Mouse (Mus musculus): ENCODE data around the gene St3gal2. TPM values are rescaled to one million over a fixed set of nuclear protein-coding genes. Genes with fewer than 3 reads are reported as not detected.

Gene St3gal2
- total and polyA plus RNA-seq, 3 experiments = 16.9 to 44.5 (median 17.0) TPM

DNA sequence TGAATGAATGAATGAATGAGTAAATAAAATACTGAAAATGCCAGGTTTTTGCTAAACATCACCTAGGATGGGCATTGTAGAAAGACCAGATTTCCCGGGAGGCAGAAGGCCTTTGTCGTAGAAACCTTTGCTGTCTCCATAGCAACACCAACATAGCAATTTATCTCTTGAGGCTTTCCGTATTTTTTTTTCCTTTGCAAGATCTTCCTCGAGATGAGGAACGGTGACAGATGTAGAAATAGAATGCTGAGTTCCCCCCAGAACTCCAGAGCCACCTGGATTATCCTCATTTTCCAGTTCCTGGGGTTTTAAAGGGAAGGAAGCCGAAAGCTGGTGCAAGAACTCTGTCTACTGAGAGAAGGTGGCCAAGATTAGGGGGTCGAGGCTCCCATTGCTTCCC, 44.9 kb downstream of the St3gal2 start:
- in situ Hi-C loops (cut with MboI; ENCODE audit: low pct_ligation_motif_present, low pct_unique_long_range_greater_than_20kb, low sequenced_read_pairs) (no loop called here), dilution Hi-C loops (cut with MboI; ENCODE audit: extremely low pct_ligation_motif_present, extremely low pct_unique_long_range_greater_than_20kb, low sequenced_read_pairs) (no loop called here)
- no peak for DNase-seq (ENCODE audit: extremely low read depth)

DNA sequence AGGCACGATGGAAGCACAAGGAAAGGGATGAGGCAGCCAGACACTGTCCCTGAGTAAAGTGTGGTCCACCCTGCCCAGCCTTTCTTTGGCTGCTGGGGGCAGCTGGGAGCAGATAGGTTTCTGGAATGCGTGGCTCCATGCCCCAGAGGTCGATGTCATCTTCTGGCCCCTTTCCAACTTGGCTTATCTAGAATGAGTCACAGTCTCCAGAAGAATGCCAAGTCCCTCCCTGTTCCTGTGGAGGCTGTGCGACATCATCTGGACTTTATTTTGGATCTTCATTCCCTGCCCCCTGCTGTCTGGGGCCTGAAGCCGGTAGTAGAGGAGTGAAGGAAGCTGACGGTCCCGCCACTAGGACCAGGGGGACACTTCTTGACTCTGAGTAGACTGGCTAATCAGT, 45.9 kb downstream of the St3gal2 start:
- no peaks in the 10 kb centered on the region for H3K27me3 ChIP-seq (replicated peaks)
- H3K4me1 ChIP-seq (ENCODE audit: control insufficient read depth in 1 of 2, insufficient read depth in 2 of 2) = no peaks in the 10 kb centered on the region
- H3K4me2 ChIP-seq (ENCODE audit: insufficient read depth, low read depth, poor library complexity, severe bottlenecking) = no peak overlapping the region
- H3K4me3 ChIP-seq (replicated peaks in 1 of 3; ENCODE audit: low read depth in 2 of 3, low read length in 2 of 3, poor library complexity in 1 of 3) = no peak overlapping the region
- no peak overlapping the region for H3K9ac ChIP-seq (ENCODE audit: insufficient read depth, low read depth)
- H3K36me3 ChIP-seq (replicated peaks in 1 of 2; ENCODE audit: control insufficient read depth in 1 of 2, insufficient read depth in 1 of 2, low read length in 1 of 2) = peaks cover 65 to 94% of the 10 kb centered on the region in 2 experiments
- no peak for DNase-seq (ENCODE audit: extremely low read depth)
- no peak overlapping the region for H3K27ac ChIP-seq (ENCODE audit: insufficient read depth, low read depth)
- no peak for TF ChIP-seq KAT2A (IDR thresholded peaks at IDR 0.05; ENCODE audit: insufficient replicate concordance, low read length)
- TF ChIP-seq ZMIZ1 (IDR thresholded peaks at IDR 0.05; ENCODE audit: low read depth, low read length) = no peak
- no peak for TF ChIP-seq CHD2 (IDR thresholded peaks at IDR 0.05; ENCODE audit: low read length)
- TF ChIP-seq ZC3H11A (IDR thresholded peaks at IDR 0.05; ENCODE audit: low read depth, low read length) = no peak
- no peak for TF ChIP-seq SMC3 (IDR thresholded peaks at IDR 0.05; ENCODE audit: low read depth, low read length)
- TF ChIP-seq UBTF (IDR thresholded peaks at IDR 0.05; ENCODE audit: low read depth, low read length) = no peak
- no peak for TF ChIP-seq NRF1 (IDR thresholded peaks at IDR 0.05; ENCODE audit: low read depth, low read length)
- no peak for TF ChIP-seq USF1 (IDR thresholded peaks at IDR 0.05; ENCODE audit: low read depth, low read length)
- no peak for TF ChIP-seq USF2 (conservative IDR thresholded peaks at IDR 0.05; ENCODE audit: low read depth, low read length)
- no peak for TF ChIP-seq NELFE (IDR thresholded peaks at IDR 0.05; ENCODE audit: low read depth, low read length)
- TF ChIP-seq TBP (conservative IDR thresholded peaks at IDR 0.05; ENCODE audit: low read depth, low read length) = no peak
- dilution Hi-C loops (cut with MboI; ENCODE audit: extremely low pct_ligation_motif_present, extremely low pct_unique_long_range_greater_than_20kb, low sequenced_read_pairs) (no loop called here), in situ Hi-C loops (cut with MboI; ENCODE audit: low pct_ligation_motif_present, low pct_unique_long_range_greater_than_20kb, low sequenced_read_pairs) (no loop called here)
- H3K79me2 ChIP-seq (replicated peaks; ENCODE audit: control insufficient read depth, extremely low read depth, insufficient read depth, poor library complexity, severe bottlenecking) = no peaks in the 10 kb centered on the region
- no peaks in the 10 kb centered on the region for H3K9me3 ChIP-seq (replicated peaks; ENCODE audit: low read length)

More for the DNA sequence above, 44.9 kb downstream of the St3gal2 start:
- Histone ChIP-seq H3K27me3 (replicated peaks) (no peaks in the 10 kb centered on the region), H3K4me3 (replicated peaks in 1 of 3; ENCODE audit: low read depth in 2 of 3, low read length in 2 of 3, poor library complexity in 1 of 3) (no peak overlapping the region), H3K27ac (ENCODE audit: insufficient read depth, low read depth) (no peak overlapping the region), H3K9ac (ENCODE audit: insufficient read depth, low read depth) (no peak overlapping the region), H3K9me3 (replicated peaks; ENCODE audit: low read length) (no peaks in the 10 kb centered on the region), H3K4me1 (ENCODE audit: control insufficient read depth in 1 of 2, insufficient read depth in 2 of 2) (no peaks in the 10 kb centered on the region), H3K79me2 (replicated peaks; ENCODE audit: control insufficient read depth, extremely low read depth, insufficient read depth, poor library complexity, severe bottlenecking) (no peaks in the 10 kb centered on the region), H3K36me3 (replicated peaks in 1 of 2; ENCODE audit: control insufficient read depth in 1 of 2, insufficient read depth in 1 of 2, low read length in 1 of 2) (peaks cover 63 to 94% of the 10 kb centered on the region in 2 experiments), H3K4me2 (ENCODE audit: insufficient read depth, low read depth, poor library complexity, severe bottlenecking) (no peak overlapping the region)
- TF ChIP-seq IRF4 (IDR thresholded peaks at IDR 0.05; ENCODE audit: low read depth, low read length) = no peak
- no peak for TF ChIP-seq ZNF384 (IDR thresholded peaks at IDR 0.05; ENCODE audit: low read depth, low read length)
- TF ChIP-seq PAX5 (IDR thresholded peaks at IDR 0.05; ENCODE audit: low read length) = no peak
- TF ChIP-seq HCFC1 (IDR thresholded peaks at IDR 0.05; ENCODE audit: low read depth, low read length) = no peak
- no peak for TF ChIP-seq NELFE (IDR thresholded peaks at IDR 0.05; ENCODE audit: low read depth, low read length)
- no peak for TF ChIP-seq MYC (IDR thresholded peaks at IDR 0.05; ENCODE audit: low read depth, low read length)
- no peak for TF ChIP-seq ZKSCAN1 (IDR thresholded peaks at IDR 0.05; ENCODE audit: borderline replicate concordance, low read depth, low read length)
- TF ChIP-seq USF2 (conservative IDR thresholded peaks at IDR 0.05; ENCODE audit: low read depth, low read length) = no peak
- TF ChIP-seq MAX (IDR thresholded peaks at IDR 0.05; ENCODE audit: low read length) = no peak
- TF ChIP-seq MEF2A (IDR thresholded peaks at IDR 0.05; ENCODE audit: borderline replicate concordance, low read depth, low read length) = no peak
- TF ChIP-seq ETS1 (conservative IDR thresholded peaks at IDR 0.05; ENCODE audit: low read depth, low read length) = no peak
- no peak for TF ChIP-seq TCF12 (IDR thresholded peaks at IDR 0.05; ENCODE audit: low read depth, low read length)
